Mouse (Mus musculus) kidney, postnatal 25 days (tissue): Measurements from ENCODE around the gene Map1b.

Source experiments
- DNase-seq, 2 experiments: peaks; one replicate each; pipeline ENCODE4 v3.0.0; 2021; ENCODE audit warnings: mixed read lengths in 2 of 2

The Map1b gene

GRCm38 (mm10) chr13:99398149-99398701, 118.1 kb downstream of the Map1b start:
- peak; percentile 71 to 79 for DNase-seq

GRCm38 (mm10) chr13:99397228-99397627, 119.1 kb downstream of the Map1b start:
- DNase-seq: no peak

GRCm38 (mm10) chr13:99395531-99395930, 120.8 kb downstream of the Map1b start:
- no peak for DNase-seq

GRCm38 (mm10) chr13:99394694-99395093, 121.6 kb downstream of the Map1b start:
- no peak for DNase-seq

GRCm38 (mm10) chr13:99393128-99393527, 123.2 kb downstream of the Map1b start:
- no peak for DNase-seq

GRCm38 (mm10) chr13:99391417-99391816, 124.9 kb downstream of the Map1b start:
- DNase-seq: peak; percentile 43 to 62

GRCm38 (mm10) chr13:99387901-99388811, 128.2 kb downstream of the Map1b start:
- no peak for DNase-seq

- no peak for DNase-seq
These were observed 130.0 kb downstream of the Map1b start for GRCm38 (mm10) chr13:99386341-99386740.

GRCm38 (mm10) chr13:99385911-99386310, 130.4 kb downstream of the Map1b start:
- no peak for DNase-seq

- no peak for DNase-seq
These were observed 131.7 kb downstream of the Map1b start for GRCm38 (mm10) chr13:99384555-99385203.

GRCm38 (mm10) chr13:99382373-99382772, 134.0 kb downstream of the Map1b start:
- no peak for DNase-seq

- no peak for DNase-seq
These were observed 138.1 kb downstream of the Map1b start for GRCm38 (mm10) chr13:99378223-99378622.

GRCm38 (mm10) chr13:99377055-99377454, 139.3 kb downstream of the Map1b start:
- no peak for DNase-seq

- peak; percentile 67 to 90 for DNase-seq
These were observed 140.8 kb downstream of the Map1b start for GRCm38 (mm10) chr13:99375550-99375949.

- no peak for DNase-seq
These were observed 142.1 kb downstream of the Map1b start for GRCm38 (mm10) chr13:99374191-99374590.

- no peak for DNase-seq
These were observed 142.7 kb downstream of the Map1b start for GRCm38 (mm10) chr13:99373684-99374083.
